In genomic region chr6:143419872-143420271, GRCm38 (mm10) we compare ENCODE assay signal across 30 mouse cellular contexts.
DNase-seq lines count a peak whose midpoint lies in the region; ATAC-seq lines count a peak whose summit lies in the region.
"Had no signal": no experiment of that assay in that cellular context is flagged by ENCODE, and none has a peak within 500 bp of the region (broad histone marks: within the 10 kb centered on the region; RNA-seq: fewer than 3 reads in every experiment).

No protein-coding gene starts in this region.

- H3K4me3 ChIP-seq in intestine, embryonic 14.5 days (ENCODE audit: low read depth, low read length) = no peak overlapping the region
- H3K4me3 ChIP-seq in intestine, embryonic 16.5 days (ENCODE audit: low read length) = no peak overlapping the region
- no peak overlapping the region for H3K4me3 ChIP-seq in forebrain, embryonic 14.5 days (ENCODE audit: low read depth, low read length)
- H3K4me3 ChIP-seq: embryonic facial prominence, embryonic 13.5 days; forebrain, embryonic 10.5 days; gastrocnemius, adult 2 months; heart, embryonic 13.5 days; hindbrain, embryonic 10.5 days; hindbrain, embryonic 15.5 days; midbrain, embryonic 15.5 days had no signal

- DNase-seq in intestine, embryonic 14.5 days (ENCODE audit: low spot score) = peak; percentile 13
- DNase-seq in CD4-positive, CD25-positive, alpha-beta regulatory T cell, adult 2 months (ENCODE audit: low read depth, low spot score) = peak; percentile 45
- DNase-seq in forebrain, embryonic 14.5 days (ENCODE audit: low spot score) = no peak
- no peak for DNase-seq in urinary bladder, postnatal 36 days (ENCODE audit: low spot score in 2 of 2)
- no peak for DNase-seq in urinary bladder, postnatal 4 days (ENCODE audit: low spot score in 2 of 2)
- DNase-seq: adrenal gland, postnatal 10 days; cerebellum, adult 11-12 months; cerebellum, adult 9-11 months; gastrocnemius, adult 2 months; gastrocnemius, postnatal 36 days; heart, postnatal 10 days; kidney, adult 9 months; kidney, postnatal 10 days; liver; lung, adult 2 months; lung, postnatal 10 days; thymus, postnatal 4 days had no signal

- no peaks in the 10 kb centered on the region for H3K36me3 ChIP-seq in intestine, embryonic 14.5 days (ENCODE audit: control insufficient read depth, insufficient read depth, low read length)
- no peaks in the 10 kb centered on the region for H3K36me3 ChIP-seq in intestine, embryonic 16.5 days (ENCODE audit: control insufficient read depth, insufficient read depth, low read length)
- no peaks in the 10 kb centered on the region for H3K36me3 ChIP-seq in forebrain, embryonic 14.5 days (ENCODE audit: control insufficient read depth, insufficient read depth, low read length)
- H3K36me3 ChIP-seq: embryonic facial prominence, embryonic 13.5 days; forebrain, embryonic 10.5 days; heart, embryonic 13.5 days; hindbrain, embryonic 10.5 days; hindbrain, embryonic 15.5 days; midbrain, embryonic 15.5 days had no signal

- no peak overlapping the region for H3K4me2 ChIP-seq in intestine, embryonic 14.5 days (ENCODE audit: low read length)
- H3K4me2 ChIP-seq in intestine, embryonic 16.5 days (ENCODE audit: low read depth, low read length) = no peak overlapping the region
- no peak overlapping the region for H3K4me2 ChIP-seq in forebrain, embryonic 14.5 days (ENCODE audit: low read length)
- H3K4me2 ChIP-seq: embryonic facial prominence, embryonic 13.5 days; heart, embryonic 13.5 days; hindbrain, embryonic 15.5 days; midbrain, embryonic 15.5 days had no signal

- H3K4me1 ChIP-seq in intestine, embryonic 14.5 days (replicated peaks; ENCODE audit: control insufficient read depth, insufficient read depth, low read length) = no peaks in the 10 kb centered on the region
- no peaks in the 10 kb centered on the region for H3K4me1 ChIP-seq in intestine, embryonic 16.5 days (ENCODE audit: control insufficient read depth, insufficient read depth, low read length)
- no peaks in the 10 kb centered on the region for H3K4me1 ChIP-seq in forebrain, embryonic 14.5 days (ENCODE audit: control insufficient read depth, insufficient read depth, low read length)
- H3K4me1 ChIP-seq: forebrain, embryonic 10.5 days; heart, embryonic 13.5 days; hindbrain, embryonic 10.5 days; hindbrain, embryonic 15.5 days; midbrain, embryonic 15.5 days had no signal

- H3K27ac ChIP-seq in intestine, embryonic 14.5 days (ENCODE audit: low read depth) = no peak overlapping the region
- H3K27ac ChIP-seq in intestine, embryonic 16.5 days (ENCODE audit: low read length) = no peak overlapping the region
- no peak overlapping the region for H3K27ac ChIP-seq in forebrain, embryonic 14.5 days (ENCODE audit: low read depth, low read length)
- H3K27ac ChIP-seq: embryonic facial prominence, embryonic 13.5 days; forebrain, embryonic 10.5 days; gastrocnemius, adult 2 months; heart, embryonic 13.5 days; hindbrain, embryonic 10.5 days; hindbrain, embryonic 15.5 days; liver, embryonic 14.5 days; macrophage; midbrain, embryonic 15.5 days had no signal

- H3K9ac ChIP-seq in intestine, embryonic 14.5 days (ENCODE audit: low read length) = no peak overlapping the region
- H3K9ac ChIP-seq in intestine, embryonic 16.5 days (ENCODE audit: low read depth, low read length) = no peak overlapping the region
- H3K9ac ChIP-seq in forebrain, embryonic 14.5 days (ENCODE audit: low read length) = no peak overlapping the region
- H3K9ac ChIP-seq: embryonic facial prominence, embryonic 13.5 days; heart, embryonic 13.5 days; hindbrain, embryonic 15.5 days; liver, embryonic 14.5 days; midbrain, embryonic 15.5 days had no signal

- 88% methylated on average over 7 of the region's 7 CpGs for WGBS in intestine, embryonic 14.5 days
- WGBS in intestine, embryonic 16.5 days = 88% methylated on average over 7 of the region's 7 CpGs
- WGBS in forebrain, embryonic 14.5 days = 85% methylated on average over 7 of the region's 7 CpGs

- no peak for ATAC-seq in intestine, embryonic 14.5 days (replicated peaks; ENCODE audit: low FRiP score, low TSS enrichment, low read depth)
- no peak for ATAC-seq in intestine, embryonic 16.5 days
- ATAC-seq in inflammation-experienced regulatory T-cells, adult 6 months = peak; percentile 43
- no peak for ATAC-seq in forebrain, embryonic 14.5 days
- ATAC-seq: forebrain, embryonic 16.5 days; intestine, postnatal 0 days; midbrain, embryonic 15.5 days; Patski had no signal

- no peaks in the 10 kb centered on the region for H3K9me3 ChIP-seq in intestine, embryonic 14.5 days (ENCODE audit: control insufficient read depth, low read length)
- no peaks in the 10 kb centered on the region for H3K9me3 ChIP-seq in intestine, embryonic 16.5 days (ENCODE audit: control insufficient read depth, low read length)
- no peaks in the 10 kb centered on the region; the same call in 1 of the 2 replicates for H3K9me3 ChIP-seq in forebrain, embryonic 14.5 days (replicated peaks; ENCODE audit: control insufficient read depth, low read length)
- H3K9me3 ChIP-seq: embryonic facial prominence, embryonic 13.5 days; hindbrain, embryonic 15.5 days; midbrain, embryonic 15.5 days had no signal

- H3K27me3 ChIP-seq in intestine, embryonic 14.5 days (replicated peaks; ENCODE audit: control insufficient read depth, insufficient read depth, low read length) = no peaks in the 10 kb centered on the region
- H3K27me3 ChIP-seq in intestine, embryonic 16.5 days (replicated peaks; ENCODE audit: control insufficient read depth, insufficient read depth, low read length) = no peaks in the 10 kb centered on the region
- H3K27me3 ChIP-seq in forebrain, embryonic 14.5 days (replicated peaks; ENCODE audit: control insufficient read depth, insufficient read depth, low read length) = no peaks in the 10 kb centered on the region
- H3K27me3 ChIP-seq: heart, embryonic 13.5 days; hindbrain, embryonic 15.5 days; midbrain, embryonic 15.5 days had no signal

Comparison
In these comparisons a context has a peak if more than half of its experiments do, and no peak if none do; other contexts are left out.
1. DNase-seq: peak in intestine, embryonic 14.5 days (single experiment) and CD4-positive, CD25-positive, alpha-beta regulatory T cell, adult 2 months (single experiment); none in forebrain, embryonic 14.5 days (single experiment), urinary bladder, postnatal 36 days (0 of 2) and urinary bladder, postnatal 4 days (0 of 2).